In the genomic region with DNA sequence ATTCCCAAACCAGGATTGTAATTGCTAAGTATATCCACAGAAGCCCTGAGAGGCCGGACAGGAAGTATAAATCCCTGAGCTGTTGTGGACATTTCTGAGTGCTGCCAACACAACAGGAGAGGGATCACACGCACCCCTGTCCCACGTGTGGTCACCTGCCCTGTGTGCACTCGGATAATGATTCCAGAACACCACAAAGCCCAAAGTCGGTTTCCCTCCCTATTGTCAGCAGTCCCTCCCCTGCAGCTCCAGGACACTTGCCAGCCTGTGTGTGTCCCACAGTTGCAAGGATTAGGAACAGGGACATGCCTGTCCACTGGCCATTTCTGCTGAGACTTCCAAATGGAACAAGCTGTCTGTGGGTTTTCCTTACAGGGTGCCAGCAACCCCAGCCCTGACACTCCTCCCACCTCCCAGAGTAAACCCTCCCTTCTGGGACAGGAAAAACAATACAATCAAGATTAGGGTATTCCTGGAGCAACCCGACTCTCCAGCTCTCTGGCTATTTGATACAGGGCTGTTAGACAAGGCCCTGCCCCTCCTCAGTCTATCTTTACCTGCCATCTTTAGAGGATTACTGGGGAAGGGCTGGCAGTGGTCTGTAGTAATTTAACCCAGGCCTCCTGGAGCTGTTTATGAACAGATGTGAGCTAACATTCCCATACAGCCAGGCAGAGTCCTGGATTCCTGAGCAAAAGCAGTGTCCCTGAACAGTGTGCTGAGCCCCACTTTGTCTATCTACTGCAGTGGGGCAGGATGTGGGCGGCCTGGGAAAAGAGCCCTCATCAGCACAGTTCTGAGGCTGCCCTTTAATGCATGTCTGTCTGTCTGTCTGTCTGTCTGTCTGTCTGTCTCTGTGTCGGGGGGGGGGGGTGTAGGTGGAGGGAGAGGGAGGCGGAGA, we compare ENCODE assay signal across 8 mouse cellular contexts.
DNase-seq lines count a peak whose midpoint lies in the region; ATAC-seq and TF ChIP-seq lines count a peak whose summit lies in the region.

No protein-coding gene starts in this region.

- intact Hi-C loops in gastrocnemius, postnatal 14 days (cut with DNase I; ENCODE audit: low total_unique reads) = no loop called here

- H3K4me1 ChIP-seq in hindbrain, postnatal 0 days (ENCODE audit: insufficient read depth, low read length) = no peaks in the 10 kb centered on the region
- H3K4me1 ChIP-seq in liver, embryonic 16.5 days (ENCODE audit: control insufficient read depth, low read depth, low read length) = no peaks in the 10 kb centered on the region; the same call in 1 of the 2 replicates
- no peaks in the 10 kb centered on the region for H3K4me1 ChIP-seq in neural tube, embryonic 14.5 days (ENCODE audit: control insufficient read depth, insufficient read depth, low read length)

- H3K9me3 ChIP-seq in hindbrain, postnatal 0 days (ENCODE audit: low read length) = no peaks in the 10 kb centered on the region
- H3K9me3 ChIP-seq in liver, embryonic 16.5 days (replicated peaks; ENCODE audit: control insufficient read depth, low read length) = no peaks in the 10 kb centered on the region
- no peaks in the 10 kb centered on the region for H3K9me3 ChIP-seq in neural tube, embryonic 14.5 days (ENCODE audit: control insufficient read depth, low read length)

- H3K27me3 ChIP-seq in hindbrain, postnatal 0 days (ENCODE audit: insufficient read depth, low read length) = no peaks in the 10 kb centered on the region
- H3K27me3 ChIP-seq in liver, embryonic 16.5 days (ENCODE audit: control insufficient read depth, insufficient read depth, low read depth, low read length) = no peaks in the 10 kb centered on the region
- no peaks in the 10 kb centered on the region for H3K27me3 ChIP-seq in neural tube, embryonic 14.5 days (ENCODE audit: control insufficient read depth, insufficient read depth, low read length)

- no peak overlapping the region for H3K4me2 ChIP-seq in hindbrain, postnatal 0 days (ENCODE audit: low read depth, low read length)
- H3K4me2 ChIP-seq in liver, embryonic 16.5 days (ENCODE audit: low read depth, low read length) = no peak overlapping the region
- no peak overlapping the region for H3K4me2 ChIP-seq in neural tube, embryonic 14.5 days (ENCODE audit: low read depth, low read length)

- peak; percentile 43; the same call in 1 of the 2 replicates for ATAC-seq in hindbrain, postnatal 0 days
- peak; percentile 39; the same call in 1 of the 2 replicates for ATAC-seq in liver, embryonic 16.5 days (ENCODE audit: low read depth)
- no peak; the same call in 1 of the 2 replicates for ATAC-seq in neural tube, embryonic 14.5 days (ENCODE audit: low read depth)

- 49% methylated on average over 9 of the region's 9 CpGs for WGBS in hindbrain, postnatal 0 days
- 44% methylated on average over 9 of the region's 9 CpGs for WGBS in liver, embryonic 16.5 days (ENCODE audit: insufficient replicate concordance)
- 45% methylated on average over 9 of the region's 9 CpGs for WGBS in neural tube, embryonic 14.5 days

- DNase-seq in retina, postnatal 1 day = peak; percentile 17
- no peak for DNase-seq in retina, embryonic 14.5 days (ENCODE audit: low spot score)
- DNase-seq in gastrocnemius, postnatal 14 days = peak; percentile 65
- no peak for DNase-seq in hindbrain, postnatal 0 days (ENCODE audit: low spot score)
- DNase-seq in layer of hippocampus, adult 2 months (ENCODE audit: low spot score in 2 of 2) = no peak
- no peak for DNase-seq in thymus, postnatal 10 days (ENCODE audit: low spot score in 2 of 2)

- peak overlapping the region; percentile 64 for H3K27ac ChIP-seq in hindbrain, postnatal 0 days
- no peak overlapping the region; the same call in 1 of the 2 replicates for H3K27ac ChIP-seq in liver, embryonic 16.5 days (ENCODE audit: low read length)
- 0 out of 2 replicates have a peak overlapping the region, but pooled peaks have one; percentile 18 for H3K27ac ChIP-seq in neural tube, embryonic 14.5 days (ENCODE audit: low read depth, low read length)
- H3K27ac ChIP-seq in layer of hippocampus, adult 2 months = no peak overlapping the region; the same call in 1 of the 2 replicates

- H3K9ac ChIP-seq in hindbrain, postnatal 0 days (replicated peaks; ENCODE audit: low read length) = no peak overlapping the region
- H3K9ac ChIP-seq in liver, embryonic 16.5 days (ENCODE audit: low read depth, low read length) = no peak overlapping the region
- no peak overlapping the region for H3K9ac ChIP-seq in neural tube, embryonic 14.5 days (replicated peaks; ENCODE audit: low read depth, low read length)

- TF ChIP-seq CTCF in hindbrain, postnatal 0 days (IDR thresholded peaks at IDR 0.05; ENCODE audit: low read depth) = no peak
- TF ChIP-seq CTCF in layer of hippocampus, adult 2 months (conservative IDR thresholded peaks at IDR 0.05) = no peak

- H3K36me3 ChIP-seq in hindbrain, postnatal 0 days (ENCODE audit: insufficient read depth, low read length) = no peaks in the 10 kb centered on the region
- no peaks in the 10 kb centered on the region for H3K36me3 ChIP-seq in liver, embryonic 16.5 days (ENCODE audit: control insufficient read depth, insufficient read depth)
- no peaks in the 10 kb centered on the region for H3K36me3 ChIP-seq in neural tube, embryonic 14.5 days (ENCODE audit: control insufficient read depth, insufficient read depth, low read length)

- H3K4me3 ChIP-seq in hindbrain, postnatal 0 days (ENCODE audit: low read length) = no peak overlapping the region
- no peak overlapping the region for H3K4me3 ChIP-seq in liver, embryonic 16.5 days (ENCODE audit: low read depth, low read length)
- H3K4me3 ChIP-seq in neural tube, embryonic 14.5 days (ENCODE audit: low read depth, low read length) = no peak overlapping the region
- no peak overlapping the region for H3K4me3 ChIP-seq in layer of hippocampus, adult 2 months

Comparison
In these comparisons a context has a peak if more than half of its experiments do, and no peak if none do; other contexts are left out.
1. DNase-seq: peak in retina, postnatal 1 day (single experiment) and gastrocnemius, postnatal 14 days (single experiment); none in retina, embryonic 14.5 days (single experiment), hindbrain, postnatal 0 days (single experiment), layer of hippocampus, adult 2 months (0 of 2) and thymus, postnatal 10 days (0 of 2).
2. H3K27ac ChIP-seq: peak in hindbrain, postnatal 0 days (single experiment) and neural tube, embryonic 14.5 days (single experiment); none in liver, embryonic 16.5 days (single experiment) and layer of hippocampus, adult 2 months (single experiment).